Mouse (Mus musculus) C2C12 (cell line): ENCODE data around the gene Gap43.

ENCODE experiments used
- CTCF ChIP-seq: IDR thresholded peaks from one replicate; pipeline ENCODE4 v1.5.1; 2011; ENCODE audit not compliant: control insufficient read depth, insufficient read depth, insufficient read length
- MAX ChIP-seq: IDR thresholded peaks from one replicate; pipeline ENCODE4 v1.6.1; 2011; ENCODE audit warnings: mild to moderate bottlenecking, control low read depth
- MYOD1 ChIP-seq: IDR thresholded peaks from one replicate; pipeline ENCODE4 v1.6.1; 2011; ENCODE audit warnings: low read depth; ENCODE audit not compliant: control insufficient read depth, insufficient read length
- MYOG ChIP-seq: IDR thresholded peaks from one replicate; pipeline ENCODE4 v1.6.1; 2011; ENCODE audit not compliant: control insufficient read depth, insufficient read length; ENCODE audit errors: extremely low read depth
- USF1 ChIP-seq: IDR thresholded peaks from one replicate; pipeline ENCODE4 v1.6.1; 2011; ENCODE audit warnings: low read depth, mild to moderate bottlenecking, control low read depth, moderate library complexity

- TF ChIP-seq CTCF: no peak
- no peak for TF ChIP-seq MYOD1
- TF ChIP-seq MAX: no peak
- no peak for TF ChIP-seq MYOG
- no peak for TF ChIP-seq USF1
Measured at GRCm38 (mm10) chr16:42381328-42381838, 40.9 kb upstream of the Gap43 start.
